ENCODE assay signal across 16 mouse cellular contexts in the genomic region with DNA sequence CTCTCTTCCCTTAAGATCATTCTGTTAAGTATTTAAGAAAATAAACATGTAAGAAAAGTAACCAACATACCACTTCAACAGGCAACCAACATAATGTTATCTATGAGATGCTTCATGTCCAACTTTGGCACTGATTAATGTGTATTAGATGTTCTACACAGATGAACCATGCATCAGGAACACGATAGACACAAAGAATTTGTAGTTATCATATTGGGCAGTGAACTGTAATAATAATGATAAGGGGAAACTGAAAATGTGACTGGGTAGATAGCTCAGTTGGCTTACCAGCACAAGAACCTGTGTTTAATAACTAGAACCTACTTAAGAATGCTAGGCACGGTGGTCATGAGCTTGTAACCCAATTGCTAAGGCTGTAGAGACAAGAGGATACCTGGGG.
"Had no signal": no experiment of that assay in that cellular context is flagged by ENCODE, and none has a peak within 500 bp of the region (broad histone marks: within the 10 kb centered on the region; RNA-seq: fewer than 3 reads in every experiment).

No protein-coding gene starts in this region.

- DNase-seq: retina, postnatal 1 day; right cerebral cortex, adult 18-20 months; right cerebral cortex, postnatal 14 days; right cerebral cortex, postnatal 25 days; right cerebral cortex, postnatal 4 days; spleen, adult 18-20 months; thymus, adult 18-20 months; thymus, adult 2 months; thymus, postnatal 14 days; thymus, postnatal 25 days; thymus, postnatal 36 days; thymus, postnatal 4 days had no signal

- H3K27me3 ChIP-seq: neural tube, embryonic 13.5 days; neural tube, embryonic 15.5 days; stomach, embryonic 15.5 days had no signal

- H3K27ac ChIP-seq: neural tube, embryonic 13.5 days; neural tube, embryonic 15.5 days; stomach, embryonic 15.5 days; stomach, postnatal 0 days had no signal

- H3K9me3 ChIP-seq: neural tube, embryonic 13.5 days; neural tube, embryonic 15.5 days; stomach, embryonic 15.5 days had no signal

- H3K4me3 ChIP-seq: neural tube, embryonic 13.5 days; neural tube, embryonic 15.5 days; stomach, embryonic 15.5 days had no signal

- H3K9ac ChIP-seq: neural tube, embryonic 13.5 days; neural tube, embryonic 15.5 days; stomach, embryonic 15.5 days had no signal

- H3K36me3 ChIP-seq: neural tube, embryonic 13.5 days; neural tube, embryonic 15.5 days; stomach, embryonic 15.5 days had no signal

- H3K4me2 ChIP-seq: neural tube, embryonic 13.5 days; neural tube, embryonic 15.5 days; stomach, embryonic 15.5 days had no signal

- H3K4me1 ChIP-seq: neural tube, embryonic 13.5 days; neural tube, embryonic 15.5 days; stomach, embryonic 15.5 days had no signal
